Mouse (Mus musculus) myocyte (in vitro differentiated cells): ENCODE results near the gene Stk38. TPM values are rescaled to one million over a fixed set of nuclear protein-coding genes. Genes with fewer than 3 reads are reported as not detected.
A peak's percentile ranks its signal among the peaks of the same experiment; 100 is the strongest.

Experiments
- H3K27me3 ChIP-seq: one replicate; pipeline ENCODE4 v1.6.1; 2011; ENCODE audit not compliant: control insufficient read depth, insufficient read depth, insufficient read length
- H3K36me3 ChIP-seq: one replicate; pipeline ENCODE4 v1.6.1; 2011; ENCODE audit not compliant: control insufficient read depth, insufficient read depth
- H3K4me2 ChIP-seq: one replicate; pipeline ENCODE4 v1.6.1; 2011; ENCODE audit warnings: low read depth, control low read depth
- H3K4me3 ChIP-seq: one replicate; pipeline ENCODE4 v1.5.1; 2011; ENCODE audit warnings: mild to moderate bottlenecking, control low read depth, moderate library complexity
- H3K79me2 ChIP-seq: one replicate; pipeline ENCODE4 v1.6.1; 2011; ENCODE audit not compliant: control insufficient read depth, insufficient read depth
- H3ac ChIP-seq: one replicate; pipeline ENCODE4 v1.6.1; 2011; ENCODE audit not compliant: control insufficient read depth, insufficient read length
- CEBPB ChIP-seq: IDR thresholded peaks from 2 replicates; pipeline ENCODE4 v1.6.1; 2011; ENCODE audit warnings: mild to moderate bottlenecking, moderate library complexity; ENCODE audit not compliant: poor library complexity, insufficient read depth, severe bottlenecking
- E2F4 ChIP-seq: IDR thresholded peaks from one replicate; pipeline ENCODE4 v1.6.1; 2011; ENCODE audit warnings: mild to moderate bottlenecking, control low read depth, moderate library complexity; ENCODE audit not compliant: insufficient read depth
- MAX ChIP-seq: IDR thresholded peaks from one replicate; pipeline ENCODE4 v1.6.1; 2011; ENCODE audit warnings: low read depth, mild to moderate bottlenecking, control low read depth
- MYOD1 ChIP-seq, 3 experiments: IDR thresholded peaks; one replicate each; pipeline ENCODE4 v1.6.1; 2011; ENCODE audit warnings: control low read depth in 2 of 3, low read depth in 2 of 3, mild to moderate bottlenecking in 2 of 3, moderate library complexity in 1 of 3; ENCODE audit not compliant: insufficient read length in 2 of 3, control insufficient read depth in 1 of 3
- MYOG ChIP-seq, 3 experiments: IDR thresholded peaks; one replicate each; pipeline ENCODE4 v1.6.1; 2011; ENCODE audit warnings: control low read depth in 2 of 3, low read depth in 2 of 3, mild to moderate bottlenecking in 2 of 3; ENCODE audit not compliant: insufficient read length in 2 of 3, control insufficient read depth in 1 of 3, insufficient read depth in 1 of 3
- POLR2A ChIP-seq: IDR thresholded peaks from one replicate; pipeline ENCODE4 v1.6.1; 2011; ENCODE audit warnings: low read depth, mild to moderate bottlenecking, control low read depth, moderate library complexity; ENCODE audit not compliant: insufficient read length
- POLR2AphosphoS2 ChIP-seq: IDR thresholded peaks from one replicate; pipeline ENCODE4 v1.6.1; 2011; ENCODE audit warnings: low read depth, control low read depth; ENCODE audit not compliant: insufficient read length
- REST ChIP-seq: IDR thresholded peaks from one replicate; pipeline ENCODE4 v1.6.1; 2011; ENCODE audit warnings: mild to moderate bottlenecking, control low read depth, moderate library complexity; ENCODE audit not compliant: insufficient read depth, insufficient read length
- SRF ChIP-seq: IDR thresholded peaks from one replicate; pipeline ENCODE4 v1.6.1; 2011; ENCODE audit warnings: low read depth; ENCODE audit not compliant: control insufficient read depth, insufficient read length
- TCF12 ChIP-seq: IDR thresholded peaks from one replicate; pipeline ENCODE4 v1.6.1; 2011; ENCODE audit warnings: mild to moderate bottlenecking, control low read depth; ENCODE audit not compliant: poor library complexity, insufficient read depth, severe bottlenecking
- TCF3 ChIP-seq: IDR thresholded peaks from one replicate; pipeline ENCODE4 v1.6.1; 2011; ENCODE audit warnings: low read depth, control low read depth; ENCODE audit not compliant: insufficient read length
- USF1 ChIP-seq: IDR thresholded peaks from one replicate; pipeline ENCODE4 v1.6.1; 2011; ENCODE audit warnings: low read depth, mild to moderate bottlenecking, control low read depth, moderate library complexity
- polyA plus RNA-seq: library from polyadenylated mRNA; unstranded; fragments of >200 nt; fragmentation: generic; extraction: Trizol; gene quantifications from one replicate; pipeline ENCODE4 v1.2.1, GENCODE M21; 2012; ENCODE audit warnings: missing spikeins

The Stk38 gene
- polyA plus RNA-seq, 1 experiment = 28.3 TPM

GRCm38 (mm10) chr17:28953251-28953650 lies 54.5 kb downstream of the Stk38 start:
- Histone ChIP-seq H3ac (peak overlapping the region; percentile 59), H3K4me2 (peak overlapping the region; percentile 81), H3K4me3 (peak overlapping the region; percentile 42), H3K36me3 (no peaks in the 10 kb centered on the region), H3K79me2 (peaks cover 58% of the 10 kb centered on the region), H3K27me3 (no peaks in the 10 kb centered on the region)
- TF ChIP-seq USF1 (no peak), POLR2A (no peak), TCF3 (no peak), MYOD1 (IDR thresholded peaks at IDR 0.05; ENCODE audit: control insufficient read depth in 1 of 3, insufficient read length in 2 of 3, low read depth in 2 of 3) (no peak), POLR2AphosphoS2 (no peak), E2F4 (no peak), SRF (no peak), TCF12 (no peak), MAX (no peak), REST (no peak), MYOG (IDR thresholded peaks at IDR 0.05; ENCODE audit: control insufficient read depth in 1 of 3, insufficient read depth in 1 of 3, insufficient read length in 2 of 3, low read depth in 2 of 3) (no peak), CEBPB (no peak)

GRCm38 (mm10) chr17:28951831-28952799 lies 55.7 kb downstream of the Stk38 start, which contains the start of gene Kctd20:
TSS of gene Kctd20 (plus strand) at chr17:28951950.
- Histone ChIP-seq H3K79me2 (peaks cover 47% of the 10 kb centered on the region), H3K36me3 (no peaks in the 10 kb centered on the region), H3K4me3 (peak within 1 kb of the TSS; percentile 42), H3ac (peak within 1 kb of the TSS; percentile 59), H3K27me3 (no peaks in the 10 kb centered on the region), H3K4me2 (peak within 1 kb of the TSS; percentile 90)
- TF ChIP-seq TCF3 = no peak
- TF ChIP-seq CEBPB = no peak
- TF ChIP-seq MYOG (IDR thresholded peaks at IDR 0.05; ENCODE audit: control insufficient read depth in 1 of 3, insufficient read depth in 1 of 3, insufficient read length in 2 of 3, low read depth in 2 of 3) = peak in 1 of 3 experiments; percentile 10
- peak; percentile 86 for TF ChIP-seq POLR2A
- peak in 1 of 3 experiments; percentile 60 for TF ChIP-seq MYOD1 (IDR thresholded peaks at IDR 0.05; ENCODE audit: control insufficient read depth in 1 of 3, insufficient read length in 2 of 3, low read depth in 2 of 3)
- TF ChIP-seq E2F4 = peak; percentile 9
- TF ChIP-seq USF1 = no peak
- no peak for TF ChIP-seq SRF
- peak; percentile 81 for TF ChIP-seq POLR2AphosphoS2

- H3K4me3 ChIP-seq = no peak overlapping the region
- TF ChIP-seq MYOG (IDR thresholded peaks at IDR 0.05; ENCODE audit: control insufficient read depth in 1 of 3, insufficient read depth in 1 of 3, insufficient read length in 2 of 3, low read depth in 2 of 3) (no peak), POLR2AphosphoS2 (no peak), SRF (no peak), TCF12 (no peak), TCF3 (no peak), MYOD1 (IDR thresholded peaks at IDR 0.05; ENCODE audit: control insufficient read depth in 1 of 3, insufficient read length in 2 of 3, low read depth in 2 of 3) (no peak), E2F4 (no peak), CEBPB (no peak), POLR2A (no peak), MAX (no peak), USF1 (no peak), REST (no peak)
- H3K79me2 ChIP-seq = peaks cover 33% of the 10 kb centered on the region
- H3ac ChIP-seq = no peak overlapping the region
- no peaks in the 10 kb centered on the region for H3K36me3 ChIP-seq
- H3K4me2 ChIP-seq = no peak overlapping the region
- H3K27me3 ChIP-seq = no peaks in the 10 kb centered on the region
Observed at GRCm38 (mm10) chr17:28950751-28951150, 57.0 kb downstream of the Stk38 start.

GRCm38 (mm10) chr17:28948661-28949060 lies 59.1 kb downstream of the Stk38 start:
- Histone ChIP-seq H3K4me3 (no peak overlapping the region), H3K36me3 (no peaks in the 10 kb centered on the region), H3ac (no peak overlapping the region), H3K79me2 (peaks cover 12% of the 10 kb centered on the region), H3K27me3 (no peaks in the 10 kb centered on the region), H3K4me2 (no peak overlapping the region)
- no peak for TF ChIP-seq TCF12
